Mouse (Mus musculus) right cerebral cortex, adult 2 months (tissue): ENCODE measurements around the gene Arntl.

Experiments
- DNase-seq, 2 experiments: peaks; one replicate each; pipeline ENCODE4 v3.0.0; 2021 to 2022; ENCODE audit warnings: low spot score in 2 of 2

Gene Arntl

GRCm38 (mm10) chr7:113207471-113208387 is 464 bp downstream of the Arntl start:
- peak; percentile 59 to 70 for DNase-seq

GRCm38 (mm10) chr7:113208388-113208753 is 1.1 kb downstream of the Arntl start:
- no peak for DNase-seq

- no peak for DNase-seq
These were observed 3.2 kb downstream of the Arntl start for GRCm38 (mm10) chr7:113210441-113210840.

GRCm38 (mm10) chr7:113214245-113215169 is 7.2 kb downstream of the Arntl start:
- DNase-seq: no peak

GRCm38 (mm10) chr7:113216152-113216551 is 8.9 kb downstream of the Arntl start:
- peak in 1 of 2 experiments; percentile 42 for DNase-seq

GRCm38 (mm10) chr7:113219416-113219815 is 12.2 kb downstream of the Arntl start:
- DNase-seq: no peak

- no peak for DNase-seq
These were observed 12.6 kb downstream of the Arntl start for GRCm38 (mm10) chr7:113219864-113220263.

GRCm38 (mm10) chr7:113220691-113221238 is 13.5 kb downstream of the Arntl start:
- DNase-seq: no peak

GRCm38 (mm10) chr7:113222821-113223220 is 15.6 kb downstream of the Arntl start:
- no peak for DNase-seq

- no peak for DNase-seq
These were observed 17.4 kb downstream of the Arntl start for GRCm38 (mm10) chr7:113224620-113225019.

GRCm38 (mm10) chr7:113228498-113228897 is 21.2 kb downstream of the Arntl start:
- no peak for DNase-seq

- DNase-seq: no peak
These were observed 28.9 kb downstream of the Arntl start for GRCm38 (mm10) chr7:113236135-113236534.

- DNase-seq: no peak
These were observed 31.1 kb downstream of the Arntl start for GRCm38 (mm10) chr7:113238365-113238764.

GRCm38 (mm10) chr7:113239448-113240130 is 32.3 kb downstream of the Arntl start:
- no peak for DNase-seq

- peak; percentile 46 to 51 for DNase-seq
These were observed 33.2 kb downstream of the Arntl start for GRCm38 (mm10) chr7:113240438-113240837.

- no peak for DNase-seq
These were observed 34.8 kb downstream of the Arntl start for GRCm38 (mm10) chr7:113241901-113242661.

- no peak for DNase-seq
These were observed 35.4 kb downstream of the Arntl start for GRCm38 (mm10) chr7:113242688-113243087.

GRCm38 (mm10) chr7:113245144-113245543 is 37.9 kb downstream of the Arntl start:
- no peak for DNase-seq

GRCm38 (mm10) chr7:113246512-113246911 is 39.2 kb downstream of the Arntl start:
- peak in 1 of 2 experiments; percentile 44 for DNase-seq

- DNase-seq: peak; percentile 81 to 82
These were observed 39.9 kb downstream of the Arntl start for GRCm38 (mm10) chr7:113247167-113247566.
